Mouse (Mus musculus): ENCODE data around the gene Pmpca. TPM values are rescaled to one million over a fixed set of nuclear protein-coding genes. Genes with fewer than 3 reads are reported as not detected.

Gene Pmpca
- polyA plus RNA-seq, 1 experiment: 17.7 TPM

DNA sequence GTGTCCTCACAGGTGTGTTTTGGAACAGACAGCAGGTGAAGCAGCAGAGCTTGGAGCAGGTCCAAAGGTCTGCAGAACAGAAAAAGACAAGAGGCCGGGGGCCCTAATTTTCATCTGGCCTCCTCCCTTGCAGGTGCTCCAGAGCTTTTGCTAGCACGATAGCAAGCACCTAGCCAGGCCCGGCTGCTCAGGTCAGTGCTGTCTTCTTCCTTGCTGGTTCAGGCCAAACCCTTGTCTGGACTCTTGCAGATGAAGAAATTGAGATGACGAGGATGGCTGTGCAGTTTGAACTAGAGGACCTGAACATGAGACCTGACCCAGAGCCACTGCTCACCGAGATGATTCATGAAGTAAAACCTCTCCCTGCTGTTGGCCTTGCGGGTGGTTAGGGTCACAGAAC, 2.5 kb downstream of the Pmpca start:
- Histone ChIP-seq H3K4me1 (ENCODE audit: control insufficient read depth, insufficient read depth, insufficient read length, low read length) (peaks cover 7% of the 10 kb centered on the region), H3K4me3 (ENCODE audit: low read depth, low read length) (no peak overlapping the region), H3K27me3 (ENCODE audit: control insufficient read depth, insufficient read depth, low read length) (no peaks in the 10 kb centered on the region), H3K36me3 (ENCODE audit: control insufficient read depth, insufficient read depth, low read length) (peaks cover 62% of the 10 kb centered on the region), H3K27ac (ENCODE audit: insufficient read depth, low read depth, low read length) (no peak overlapping the region)
- no peak for TF ChIP-seq CTCF (IDR thresholded peaks at IDR 0.05; ENCODE audit: extremely low read depth, insufficient read length, insufficient replicate concordance, low read depth, low read length)
- no peak for TF ChIP-seq POLR2A (IDR thresholded peaks at IDR 0.05; ENCODE audit: low read depth, low read length)
- WGBS: 69% methylated on average over 6 of the region's 6 CpGs

- Histone ChIP-seq H3K4me1 (ENCODE audit: control insufficient read depth, insufficient read depth, insufficient read length, low read length) (no peaks in the 10 kb centered on the region), H3K36me3 (ENCODE audit: control insufficient read depth, insufficient read depth, low read length) (peaks cover 66% of the 10 kb centered on the region), H3K27ac (ENCODE audit: insufficient read depth, low read depth, low read length) (no peak overlapping the region), H3K4me3 (ENCODE audit: low read depth, low read length) (no peak overlapping the region), H3K27me3 (ENCODE audit: control insufficient read depth, insufficient read depth, low read length) (no peaks in the 10 kb centered on the region)
- no peak for TF ChIP-seq CTCF (IDR thresholded peaks at IDR 0.05; ENCODE audit: extremely low read depth, insufficient read length, insufficient replicate concordance, low read depth, low read length)
- no peak for TF ChIP-seq POLR2A (IDR thresholded peaks at IDR 0.05; ENCODE audit: low read depth, low read length)
- 92% methylated on average over 8 of the region's 8 CpGs for WGBS
These were observed 9.8 kb downstream of the Pmpca start for GRCm38 (mm10) chr2:26398978-26399377.

GRCm38 (mm10) chr2:26399647-26400046, 10.5 kb downstream of the Pmpca start:
- TF ChIP-seq POLR2A (IDR thresholded peaks at IDR 0.05; ENCODE audit: low read depth, low read length) (no peak), CTCF (IDR thresholded peaks at IDR 0.05; ENCODE audit: extremely low read depth, insufficient read length, insufficient replicate concordance, low read depth, low read length) (no peak)
- Histone ChIP-seq H3K27me3 (ENCODE audit: control insufficient read depth, insufficient read depth, low read length) (no peaks in the 10 kb centered on the region), H3K4me3 (ENCODE audit: low read depth, low read length) (no peak overlapping the region), H3K4me1 (ENCODE audit: control insufficient read depth, insufficient read depth, insufficient read length, low read length) (no peaks in the 10 kb centered on the region), H3K27ac (ENCODE audit: insufficient read depth, low read depth, low read length) (no peak overlapping the region), H3K36me3 (ENCODE audit: control insufficient read depth, insufficient read depth, low read length) (peaks cover 63% of the 10 kb centered on the region)
- WGBS: 65% methylated on average over 5 of the region's 5 CpGs

DNA sequence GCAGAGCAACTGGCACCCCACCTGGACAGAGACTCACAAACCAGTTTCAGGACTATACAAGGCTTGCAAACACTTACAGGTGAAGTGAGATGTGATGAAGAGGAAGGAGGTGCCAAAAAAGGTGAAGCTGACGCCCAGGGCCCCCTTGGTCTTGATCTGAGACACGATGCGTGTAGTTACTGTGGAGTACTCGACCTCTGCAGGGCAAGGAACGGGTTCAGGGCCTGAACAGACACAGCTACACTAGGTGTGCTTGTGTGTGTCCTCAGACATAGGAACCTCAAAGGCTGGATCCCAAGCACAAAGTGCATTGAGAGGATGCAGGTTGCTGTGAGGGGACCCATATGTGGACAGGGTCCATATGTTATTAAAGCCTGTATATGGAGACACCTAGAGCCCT, 11.2 kb downstream of the Pmpca start:
- 88% methylated on average over 5 of the region's 5 CpGs for WGBS
- peaks cover 56% of the 10 kb centered on the region for H3K36me3 ChIP-seq (ENCODE audit: control insufficient read depth, insufficient read depth, low read length)
- TF ChIP-seq CTCF (IDR thresholded peaks at IDR 0.05; ENCODE audit: extremely low read depth, insufficient read length, insufficient replicate concordance, low read depth, low read length) (no peak), POLR2A (IDR thresholded peaks at IDR 0.05; ENCODE audit: low read depth, low read length) (no peak)
- no peak overlapping the region for H3K4me3 ChIP-seq (ENCODE audit: low read depth, low read length)
- no peaks in the 10 kb centered on the region for H3K4me1 ChIP-seq (ENCODE audit: control insufficient read depth, insufficient read depth, insufficient read length, low read length)
- no peaks in the 10 kb centered on the region for H3K27me3 ChIP-seq (ENCODE audit: control insufficient read depth, insufficient read depth, low read length)
- no peak overlapping the region for H3K27ac ChIP-seq (ENCODE audit: insufficient read depth, low read depth, low read length)

DNA sequence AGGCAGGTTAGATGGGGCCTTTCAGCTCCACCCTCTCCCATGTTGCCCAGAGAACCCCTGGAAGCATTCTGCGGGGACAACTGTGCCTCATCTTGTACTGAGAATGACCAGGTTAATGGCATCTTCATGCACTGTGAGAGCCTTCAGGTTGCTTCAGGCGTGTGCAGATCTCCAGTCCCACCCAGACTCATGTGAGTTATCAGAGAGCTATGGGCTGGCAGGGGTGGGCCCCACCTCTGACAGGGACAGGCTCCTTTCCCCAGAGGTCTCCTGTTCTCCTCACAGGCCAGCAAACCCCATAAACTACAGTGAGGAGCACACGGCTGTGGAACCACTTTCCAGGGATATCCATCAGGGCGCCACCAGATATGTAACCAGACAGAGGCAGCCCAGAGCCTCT, 11.9 kb downstream of the Pmpca start:
- Histone ChIP-seq H3K4me1 (ENCODE audit: control insufficient read depth, insufficient read depth, insufficient read length, low read length) (no peaks in the 10 kb centered on the region), H3K36me3 (ENCODE audit: control insufficient read depth, insufficient read depth, low read length) (peaks cover 49% of the 10 kb centered on the region)
- 88% methylated on average over 4 of the region's 4 CpGs for WGBS

DNA sequence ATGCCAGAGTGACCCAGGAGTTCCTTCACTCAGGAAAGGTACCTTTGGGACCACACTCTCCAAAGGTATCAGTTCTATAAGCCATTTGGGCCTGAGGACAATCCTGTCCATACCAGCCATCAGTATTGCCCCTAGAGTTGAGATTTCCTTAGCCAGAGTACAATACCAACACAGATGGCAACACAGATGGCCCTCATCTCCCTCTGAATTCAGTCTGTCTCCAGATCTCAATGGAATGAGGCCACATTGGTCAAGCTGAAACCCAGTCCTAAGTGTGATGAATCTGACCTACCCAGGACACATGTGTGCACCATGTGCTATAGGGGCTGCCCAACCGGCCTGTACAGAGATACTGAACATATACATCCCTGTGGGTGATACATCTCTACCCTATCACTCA, 13.1 kb downstream of the Pmpca start:
- Histone ChIP-seq H3K27ac (ENCODE audit: insufficient read depth, low read depth, low read length) (no peak overlapping the region), H3K4me3 (ENCODE audit: low read depth, low read length) (no peak overlapping the region), H3K27me3 (ENCODE audit: control insufficient read depth, insufficient read depth, low read length) (no peaks in the 10 kb centered on the region), H3K4me1 (ENCODE audit: control insufficient read depth, insufficient read depth, insufficient read length, low read length) (0 out of 2 replicates have a peak, but pooled peaks cover 2% of the 10 kb centered on the region), H3K36me3 (ENCODE audit: control insufficient read depth, insufficient read depth, low read length) (peaks cover 38% of the 10 kb centered on the region)
- no peak for TF ChIP-seq CTCF (IDR thresholded peaks at IDR 0.05; ENCODE audit: extremely low read depth, insufficient read length, insufficient replicate concordance, low read depth, low read length)
- 88% methylated on average over 1 of the region's 1 CpGs for WGBS

More for the DNA sequence above, 11.9 kb downstream of the Pmpca start:
- H3K27ac ChIP-seq (ENCODE audit: insufficient read depth, low read depth, low read length): no peak overlapping the region
- no peak overlapping the region for H3K4me3 ChIP-seq (ENCODE audit: low read depth, low read length)
- no peak for TF ChIP-seq POLR2A (IDR thresholded peaks at IDR 0.05; ENCODE audit: low read depth, low read length)
- TF ChIP-seq CTCF (IDR thresholded peaks at IDR 0.05; ENCODE audit: extremely low read depth, insufficient read length, insufficient replicate concordance, low read depth, low read length): no peak
- no peaks in the 10 kb centered on the region for H3K27me3 ChIP-seq (ENCODE audit: control insufficient read depth, insufficient read depth, low read length)

DNA sequence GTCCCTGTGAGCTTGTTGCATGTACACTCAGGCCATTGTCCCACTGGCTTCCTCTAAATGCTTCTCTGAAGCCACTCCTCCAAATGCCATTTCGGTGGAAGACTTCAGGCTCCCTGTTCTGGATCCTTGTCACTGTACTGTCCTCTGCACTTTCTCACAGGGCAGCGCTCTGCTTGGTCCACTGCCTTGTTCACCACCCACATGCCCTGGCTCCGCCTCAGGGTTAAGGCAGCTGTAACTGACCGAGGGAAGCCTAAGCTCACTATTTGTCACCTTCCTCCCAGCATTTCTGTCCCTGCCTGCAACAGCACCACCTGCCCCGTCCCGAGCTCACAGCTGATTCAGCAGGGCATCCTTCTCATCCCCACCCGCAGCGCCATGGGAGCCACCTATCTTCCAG, 14.2 kb downstream of the Pmpca start:
- peaks cover 9% of the 10 kb centered on the region for H3K4me1 ChIP-seq (ENCODE audit: control insufficient read depth, insufficient read depth, insufficient read length, low read length)
- H3K27me3 ChIP-seq (ENCODE audit: control insufficient read depth, insufficient read depth, low read length): no peaks in the 10 kb centered on the region
- 80% methylated on average over 8 of the region's 8 CpGs for WGBS
- no peak overlapping the region for H3K4me3 ChIP-seq (ENCODE audit: low read depth, low read length)
- TF ChIP-seq POLR2A (IDR thresholded peaks at IDR 0.05; ENCODE audit: low read depth, low read length): no peak
- peaks cover 29% of the 10 kb centered on the region for H3K36me3 ChIP-seq (ENCODE audit: control insufficient read depth, insufficient read depth, low read length)
- no peak overlapping the region for H3K27ac ChIP-seq (ENCODE audit: insufficient read depth, low read depth, low read length)

Data from small intestine, adult 2 months (tissue).